Mouse (Mus musculus): ENCODE results near the gene Topbp1. TPM values are rescaled to one million over a fixed set of nuclear protein-coding genes. Genes with fewer than 3 reads are reported as not detected.
A peak's percentile ranks its signal among the peaks of the same experiment; 100 is the strongest.

Topbp1 gene
- polyA plus RNA-seq, 1 experiment from 2014 or later, result 79.3 TPM

- 88% methylated on average over 4 of the region's 4 CpGs for WGBS
- Histone ChIP-seq H3K9me3 (replicated peaks) (no peaks in the 10 kb centered on the region), H3K4me1 (peaks cover 22% of the 10 kb centered on the region), H3K27me3 (ENCODE audit: low read depth, poor library complexity, severe bottlenecking) (no peaks in the 10 kb centered on the region), H3K4me3 (no peak overlapping the region), H3K27ac (replicated peaks) (no peak overlapping the region), H3K36me3 (no peaks in the 10 kb centered on the region)
- DNase-seq (ENCODE audit: low spot score), result no peak
These were observed 75.6 kb downstream of the Topbp1 start for GRCm38 (mm10) chr9:103380566-103380965.

GRCm38 (mm10) chr9:103382989-103383388 lies 78.0 kb downstream of the Topbp1 start:
- peaks cover 27% of the 10 kb centered on the region for H3K4me1 ChIP-seq
- no peak for DNase-seq (ENCODE audit: low spot score)
- WGBS, result 77% methylated on average over 6 of the region's 6 CpGs

GRCm38 (mm10) chr9:103383576-103383975 lies 78.6 kb downstream of the Topbp1 start:
- WGBS, result 84% methylated on average over 1 of the region's 1 CpGs
- no peaks in the 10 kb centered on the region for H3K36me3 ChIP-seq
- no peak overlapping the region for H3K27ac ChIP-seq (replicated peaks)
- no peak for DNase-seq (ENCODE audit: low spot score)
- H3K9me3 ChIP-seq (replicated peaks), result no peaks in the 10 kb centered on the region
- no peaks in the 10 kb centered on the region for H3K27me3 ChIP-seq (ENCODE audit: low read depth, poor library complexity, severe bottlenecking)
- H3K4me3 ChIP-seq, result no peak overlapping the region
- H3K4me1 ChIP-seq, result peaks cover 26% of the 10 kb centered on the region

More at GRCm38 (mm10) chr9:103382989-103383388, 78.0 kb downstream of the Topbp1 start:
- H3K9me3 ChIP-seq (replicated peaks), result no peaks in the 10 kb centered on the region
- H3K27me3 ChIP-seq (ENCODE audit: low read depth, poor library complexity, severe bottlenecking), result no peaks in the 10 kb centered on the region
- H3K27ac ChIP-seq (replicated peaks), result no peak overlapping the region
- no peak overlapping the region for H3K4me3 ChIP-seq
- no peaks in the 10 kb centered on the region for H3K36me3 ChIP-seq

GRCm38 (mm10) chr9:103384141-103384796 lies 79.3 kb downstream of the Topbp1 start:
- 89% methylated on average over 4 of the region's 4 CpGs for WGBS
- DNase-seq (ENCODE audit: low spot score), result no peak
- peaks cover 19% of the 10 kb centered on the region for H3K4me1 ChIP-seq

GRCm38 (mm10) chr9:103385600-103385999 lies 80.6 kb downstream of the Topbp1 start:
- Histone ChIP-seq H3K4me3 (no peak overlapping the region), H3K36me3 (no peaks in the 10 kb centered on the region), H3K4me1 (peaks cover 15% of the 10 kb centered on the region), H3K27me3 (ENCODE audit: low read depth, poor library complexity, severe bottlenecking) (no peaks in the 10 kb centered on the region), H3K27ac (replicated peaks) (no peak overlapping the region), H3K9me3 (replicated peaks) (no peaks in the 10 kb centered on the region)
- WGBS, result 69% methylated on average over 1 of the region's 1 CpGs
- DNase-seq (ENCODE audit: low spot score), result no peak

More at GRCm38 (mm10) chr9:103384141-103384796, 79.3 kb downstream of the Topbp1 start:
- Histone ChIP-seq H3K27ac (replicated peaks) (no peak overlapping the region), H3K9me3 (replicated peaks) (no peaks in the 10 kb centered on the region), H3K36me3 (no peaks in the 10 kb centered on the region), H3K4me3 (no peak overlapping the region), H3K27me3 (ENCODE audit: low read depth, poor library complexity, severe bottlenecking) (no peaks in the 10 kb centered on the region)

- Histone ChIP-seq H3K27me3 (ENCODE audit: low read depth, poor library complexity, severe bottlenecking) (no peaks in the 10 kb centered on the region), H3K36me3 (no peaks in the 10 kb centered on the region), H3K4me1 (peaks cover 15% of the 10 kb centered on the region), H3K4me3 (no peak overlapping the region), H3K9me3 (replicated peaks) (no peaks in the 10 kb centered on the region), H3K27ac (replicated peaks) (0 out of 2 replicates have a peak overlapping the region, but pooled peaks have one; percentile 1)
- 63% methylated on average over 5 of the region's 5 CpGs for WGBS
- no peak for DNase-seq (ENCODE audit: low spot score)
These were observed 81.6 kb downstream of the Topbp1 start for GRCm38 (mm10) chr9:103386573-103386972.

- no peaks in the 10 kb centered on the region for H3K36me3 ChIP-seq
- no peak for DNase-seq (ENCODE audit: low spot score)
- H3K27ac ChIP-seq (replicated peaks), result 0 out of 2 replicates have a peak overlapping the region, but pooled peaks have one; percentile 1
These were observed 82.1 kb downstream of the Topbp1 start for GRCm38 (mm10) chr9:103387011-103387653.

GRCm38 (mm10) chr9:103389261-103389660 lies 84.2 kb downstream of the Topbp1 start:
- peaks cover 15% of the 10 kb centered on the region for H3K4me1 ChIP-seq
- DNase-seq (ENCODE audit: low spot score), result no peak
- no peak overlapping the region for H3K27ac ChIP-seq (replicated peaks)
- no peaks in the 10 kb centered on the region for H3K36me3 ChIP-seq
- H3K4me3 ChIP-seq, result no peak overlapping the region
- 96% methylated on average over 6 of the region's 6 CpGs for WGBS
- H3K27me3 ChIP-seq (ENCODE audit: low read depth, poor library complexity, severe bottlenecking), result no peaks in the 10 kb centered on the region
- H3K9me3 ChIP-seq (replicated peaks), result no peaks in the 10 kb centered on the region

More at GRCm38 (mm10) chr9:103387011-103387653, 82.1 kb downstream of the Topbp1 start:
- Histone ChIP-seq H3K9me3 (replicated peaks) (no peaks in the 10 kb centered on the region), H3K4me3 (no peak overlapping the region), H3K4me1 (peaks cover 15% of the 10 kb centered on the region), H3K27me3 (ENCODE audit: low read depth, poor library complexity, severe bottlenecking) (no peaks in the 10 kb centered on the region)
- 77% methylated on average over 10 of the region's 10 CpGs for WGBS

- Histone ChIP-seq H3K9me3 (replicated peaks) (no peaks in the 10 kb centered on the region), H3K4me1 (peaks cover 10% of the 10 kb centered on the region), H3K27me3 (ENCODE audit: low read depth, poor library complexity, severe bottlenecking) (no peaks in the 10 kb centered on the region), H3K36me3 (no peaks in the 10 kb centered on the region), H3K27ac (replicated peaks) (no peak overlapping the region), H3K4me3 (no peak overlapping the region)
- WGBS, result 80% methylated on average over 6 of the region's 6 CpGs
- DNase-seq (ENCODE audit: low spot score), result no peak
These were observed 86.9 kb downstream of the Topbp1 start for GRCm38 (mm10) chr9:103391796-103392372.

GRCm38 (mm10) chr9:103393256-103393655 lies 88.2 kb downstream of the Topbp1 start:
- Histone ChIP-seq H3K36me3 (no peaks in the 10 kb centered on the region), H3K27me3 (ENCODE audit: low read depth, poor library complexity, severe bottlenecking) (no peaks in the 10 kb centered on the region), H3K4me3 (no peak overlapping the region), H3K9me3 (replicated peaks) (no peaks in the 10 kb centered on the region), H3K27ac (replicated peaks) (no peak overlapping the region), H3K4me1 (no peaks in the 10 kb centered on the region)
- WGBS, result 88% methylated on average over 11 of the region's 11 CpGs
- no peak for DNase-seq (ENCODE audit: low spot score)

GRCm38 (mm10) chr9:103398509-103399157 lies 93.6 kb downstream of the Topbp1 start:
- H3K4me1 ChIP-seq, result no peaks in the 10 kb centered on the region
- DNase-seq (ENCODE audit: low spot score), result no peak
- no peaks in the 10 kb centered on the region for H3K36me3 ChIP-seq
- 92% methylated on average over 21 of the region's 21 CpGs for WGBS
- H3K9me3 ChIP-seq (replicated peaks), result peaks cover 5% of the 10 kb centered on the region; the same call in 1 of the 2 replicates
- H3K27me3 ChIP-seq (ENCODE audit: low read depth, poor library complexity, severe bottlenecking), result no peaks in the 10 kb centered on the region
- H3K27ac ChIP-seq (replicated peaks), result no peak overlapping the region
- no peak overlapping the region for H3K4me3 ChIP-seq

Measured in midbrain, embryonic 10.5 days (tissue).